Mouse (Mus musculus) kidney, postnatal 0 days (tissue): ENCODE results near the gene Ccdc33. TPM values are rescaled to one million over a fixed set of nuclear protein-coding genes. Genes with fewer than 3 reads are reported as not detected.

ENCODE experiments used
- ATAC-seq: fragments of 200-750 bp; cut with Nextera tagmentation; replicated peaks from 2 replicates; pipeline ENCODE4 v1.8.0; 2017; ENCODE audit warnings: low read depth, moderate number of reproducible peaks, moderate TSS enrichment, moderate library complexity; ENCODE audit not compliant: low FRiP score
- DNase-seq: peaks from one replicate; pipeline ENCODE4 v3.0.0-alpha.2; 2016; ENCODE audit warnings: low spot score
- H3K27ac ChIP-seq: fragments of 300-500 bp; sonication (generic); 2 replicates; pipeline ENCODE4 v1.5.1; 2014; ENCODE audit warnings: mild to moderate bottlenecking
- H3K27me3 ChIP-seq: fragments of 300-500 bp; sonication (generic); 2 replicates; pipeline ENCODE4 v1.6.1; 2014; ENCODE audit warnings: low read length, mixed read lengths; ENCODE audit not compliant: insufficient read depth
- H3K36me3 ChIP-seq: fragments of 300-500 bp; sonication (generic); 2 replicates; pipeline ENCODE4 v1.6.1; 2014; ENCODE audit warnings: low read length, mixed read lengths; ENCODE audit not compliant: insufficient read depth
- H3K4me1 ChIP-seq: fragments of 300-500 bp; sonication (generic); replicated peaks from 2 replicates; pipeline ENCODE4 v1.6.1; 2014; ENCODE audit warnings: antibody characterized with exemption, low read length, mixed read lengths; ENCODE audit not compliant: insufficient read depth
- H3K4me2 ChIP-seq: fragments of 300-500 bp; sonication (generic); 2 replicates; pipeline ENCODE4 v1.6.1; 2014; ENCODE audit warnings: mild to moderate bottlenecking, low read length, moderate library complexity, mixed read lengths
- H3K4me3 ChIP-seq: fragments of 300-500 bp; sonication (generic); replicated peaks from 2 replicates; pipeline ENCODE4 v1.5.1; 2014; ENCODE audit warnings: low read depth, low read length
- H3K9ac ChIP-seq: fragments of 300-500 bp; sonication (generic); 2 replicates; pipeline ENCODE4 v1.6.1; 2014; ENCODE audit warnings: low read depth, low read length
- H3K9me3 ChIP-seq: fragments of 300-500 bp; sonication (generic); replicated peaks from 2 replicates; pipeline ENCODE4 v1.6.1; 2016; ENCODE audit warnings: low read length, inconsistent platforms, mixed read lengths
- CTCF ChIP-seq: IDR thresholded peaks from 2 replicates; pipeline ENCODE4 v1.5.1; 2016; ENCODE audit warnings: antibody characterized with exemption, low read depth, mild to moderate bottlenecking, moderate library complexity
- WGBS: fragments of 180-500 bp; shearing (Covaris S2); extraction: QIAGEN DNeasy Blood & Tissue Kit; methylation state at CpG from one replicate; pipeline ENCODE4 v1.1.7; 2014; 5-methylcytosine and 5-hydroxymethylcytosine counted together
- polyA plus RNA-seq: library from polyadenylated mRNA; unstranded; fragments of >200 nt; fragmentation: Nextera tagmentation; extraction: Ambion mirVana; gene quantifications from 2 replicates; pipeline ENCODE4 v1.2.1, GENCODE M21; 2015

The Ccdc33 gene
- polyA plus RNA-seq, 1 experiment from 2014 or later, result 0.09 TPM

- TF ChIP-seq CTCF, result no peak
- Histone ChIP-seq H3K9me3 (no peaks in the 10 kb centered on the region), H3K36me3 (no peaks in the 10 kb centered on the region), H3K27me3 (no peaks in the 10 kb centered on the region), H3K4me3 (no peak overlapping the region), H3K9ac (no peak overlapping the region), H3K4me2 (no peak overlapping the region), H3K27ac (no peak overlapping the region), H3K4me1 (no peaks in the 10 kb centered on the region)
- no peak for DNase-seq
- 67% methylated on average over 5 of the region's 5 CpGs for WGBS
- no peak for ATAC-seq
These were observed 18.6 kb downstream of the Ccdc33 start for GRCm38 (mm10) chr9:58099836-58100565.

DNA sequence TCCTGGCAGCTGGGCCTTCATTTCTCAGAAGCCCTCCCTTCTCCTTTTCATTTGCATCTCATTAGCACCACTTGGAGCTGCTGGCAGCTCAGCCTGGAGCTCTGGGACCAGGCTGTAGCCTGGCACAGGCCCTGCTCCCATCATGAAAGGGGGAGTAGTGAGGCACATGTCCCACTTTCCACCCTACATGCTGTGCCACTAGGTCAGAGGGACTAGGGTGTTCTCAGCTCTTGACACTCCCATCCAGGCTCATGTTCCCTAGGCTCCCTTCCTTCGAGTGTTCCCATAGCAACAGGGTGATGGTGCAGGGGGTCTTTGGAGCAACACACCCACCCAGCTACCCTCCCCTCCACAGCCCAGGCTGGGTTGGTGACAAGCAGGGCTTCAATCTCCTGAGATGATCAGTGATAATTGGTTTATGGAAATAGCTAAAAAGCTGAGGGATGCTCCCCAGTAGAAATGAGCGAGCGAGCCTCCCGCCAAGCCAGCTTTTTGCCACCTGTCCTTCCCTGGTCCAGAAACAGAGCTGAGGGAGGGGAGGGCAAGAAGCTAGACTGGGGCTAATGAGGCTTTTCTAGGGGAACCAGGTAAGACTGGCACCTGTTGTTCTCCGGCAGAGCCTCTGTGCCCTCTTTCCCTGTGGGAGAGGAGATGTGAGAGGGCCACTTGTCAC, 21.9 kb downstream of the Ccdc33 start:
- ATAC-seq (no peak), DNase-seq (no peak)
- H3K4me1 ChIP-seq, result no peaks in the 10 kb centered on the region
- H3K4me2 ChIP-seq, result no peak overlapping the region
- no peak overlapping the region for H3K9ac ChIP-seq
- no peaks in the 10 kb centered on the region for H3K9me3 ChIP-seq
- no peak for TF ChIP-seq CTCF
- WGBS, result 72% methylated on average over 5 of the region's 5 CpGs
- H3K27me3 ChIP-seq, result no peaks in the 10 kb centered on the region
- H3K36me3 ChIP-seq, result no peaks in the 10 kb centered on the region
- H3K27ac ChIP-seq, result no peak overlapping the region
- H3K4me3 ChIP-seq, result no peak overlapping the region

- 80% methylated on average over 6 of the region's 6 CpGs for WGBS
- no peaks in the 10 kb centered on the region for H3K4me1 ChIP-seq
- H3K27me3 ChIP-seq, result no peaks in the 10 kb centered on the region
- no peak for TF ChIP-seq CTCF
- no peak overlapping the region for H3K27ac ChIP-seq
- H3K4me3 ChIP-seq, result no peak overlapping the region
- H3K36me3 ChIP-seq, result no peaks in the 10 kb centered on the region
- H3K9ac ChIP-seq, result no peak overlapping the region
- DNase-seq (no peak), ATAC-seq (no peak)
- no peaks in the 10 kb centered on the region for H3K9me3 ChIP-seq
- no peak overlapping the region for H3K4me2 ChIP-seq
These were observed 22.6 kb downstream of the Ccdc33 start for GRCm38 (mm10) chr9:58095977-58096376.

DNA sequence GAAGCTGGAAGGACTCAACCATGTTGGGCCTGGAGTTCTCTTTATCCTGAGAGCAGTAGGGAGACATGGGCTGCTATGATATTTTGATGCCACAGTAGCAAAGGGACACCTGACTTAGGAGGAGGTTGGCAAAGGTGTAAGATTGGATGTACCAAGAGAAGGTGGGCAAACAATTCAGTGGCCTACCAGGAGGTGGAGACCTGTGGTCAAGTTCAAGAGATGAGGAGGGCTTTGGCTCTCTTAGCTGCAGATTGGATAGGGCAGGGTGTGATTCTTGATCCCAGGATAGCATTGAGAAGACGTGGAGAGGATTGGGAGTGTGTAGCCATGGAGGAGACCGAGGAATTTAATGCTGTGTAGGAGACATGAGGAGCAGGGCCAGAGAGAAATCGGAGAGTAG, 24.8 kb downstream of the Ccdc33 start:
- Histone ChIP-seq H3K27me3 (no peaks in the 10 kb centered on the region), H3K4me1 (no peaks in the 10 kb centered on the region), H3K9ac (no peak overlapping the region), H3K4me2 (no peak overlapping the region), H3K9me3 (no peaks in the 10 kb centered on the region), H3K27ac (no peak overlapping the region), H3K36me3 (no peaks in the 10 kb centered on the region), H3K4me3 (no peak overlapping the region)
- DNase-seq, result no peak
- WGBS, result 68% methylated on average over 3 of the region's 3 CpGs
- TF ChIP-seq CTCF, result peak; percentile 54; the same call in 1 of the 2 replicates
- no peak for ATAC-seq

DNA sequence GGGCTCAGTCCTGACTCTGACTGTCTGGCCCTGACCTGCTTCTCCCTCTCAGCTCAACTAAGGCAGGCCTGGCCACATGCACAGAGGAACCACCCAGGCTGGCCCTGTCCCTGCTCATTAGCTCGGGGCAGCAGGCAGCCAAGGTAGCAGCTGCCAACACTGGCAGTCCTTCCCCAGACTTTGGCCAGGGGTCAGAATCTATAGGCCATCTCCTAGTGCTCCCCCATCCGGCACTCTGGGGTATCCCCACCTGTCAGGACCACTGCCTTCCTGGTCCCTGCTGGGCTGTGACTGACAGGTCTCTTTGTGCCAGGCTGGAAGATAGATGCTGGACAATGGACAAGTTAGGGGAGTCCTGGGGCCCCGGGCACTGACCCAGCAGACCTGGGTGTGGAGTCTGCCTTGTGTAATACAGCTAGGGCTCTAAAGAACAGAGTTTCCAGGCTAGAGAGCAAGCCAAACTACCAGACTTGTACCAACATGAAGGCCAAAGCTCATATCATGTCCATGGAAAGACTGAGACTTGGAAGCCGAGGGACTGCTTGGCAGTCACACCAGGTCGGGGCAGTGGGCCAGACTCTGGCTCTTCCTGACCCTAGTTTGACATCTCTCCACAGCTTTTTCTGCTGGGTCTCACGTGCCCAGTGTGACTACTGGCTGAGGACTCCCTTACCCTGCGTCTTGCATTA, 25.9 kb downstream of the Ccdc33 start:
- no peak for ATAC-seq
- no peak for DNase-seq
- no peak for TF ChIP-seq CTCF
- Histone ChIP-seq H3K4me3 (no peak overlapping the region), H3K9ac (no peak overlapping the region), H3K4me1 (no peaks in the 10 kb centered on the region), H3K9me3 (no peaks in the 10 kb centered on the region), H3K27me3 (no peaks in the 10 kb centered on the region), H3K4me2 (no peak overlapping the region), H3K36me3 (no peaks in the 10 kb centered on the region), H3K27ac (no peak overlapping the region)
- 67% methylated on average over 7 of the region's 7 CpGs for WGBS

DNA sequence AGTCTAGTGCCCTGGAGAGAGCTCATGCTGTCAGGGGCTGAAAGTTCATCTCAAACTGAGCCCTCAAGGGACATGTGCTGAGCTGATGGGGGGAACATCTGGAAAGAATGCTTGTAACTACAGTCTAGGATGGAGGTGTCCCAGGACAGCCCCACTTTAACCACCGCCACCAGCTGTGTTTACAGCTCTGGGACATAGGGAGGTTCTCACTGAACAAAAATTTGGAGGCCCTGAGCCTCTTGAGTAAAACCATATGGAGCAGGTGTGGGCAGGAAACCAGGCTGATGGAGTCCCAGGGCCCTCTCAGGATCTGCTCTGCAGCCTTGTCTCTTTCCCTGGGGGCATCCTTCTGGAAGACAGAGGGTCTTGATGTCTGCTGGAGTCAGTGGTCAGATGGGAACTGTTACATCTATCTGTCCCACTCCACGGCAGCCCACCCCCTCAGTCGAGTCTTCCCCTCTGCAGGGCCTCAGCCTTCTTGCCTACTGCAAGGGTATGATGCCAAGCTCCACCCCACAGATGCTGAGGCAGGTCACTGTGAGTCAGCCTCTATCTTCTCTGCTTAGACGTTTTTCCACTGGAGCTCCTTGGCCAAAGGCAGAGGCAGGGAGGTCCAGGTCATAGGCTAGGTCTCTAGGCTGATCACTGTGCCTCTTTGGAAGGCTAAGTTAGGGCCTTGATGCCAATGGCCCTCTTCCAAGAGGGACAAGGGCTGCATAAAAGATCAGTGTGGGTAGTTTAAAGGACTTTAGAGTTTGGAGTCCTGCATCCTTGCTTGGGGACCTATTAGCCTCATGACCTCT, 26.8 kb downstream of the Ccdc33 start:
- DNase-seq (no peak), ATAC-seq (no peak)
- H3K4me3 ChIP-seq, result no peak overlapping the region
- H3K9me3 ChIP-seq, result no peaks in the 10 kb centered on the region
- no peak overlapping the region for H3K4me2 ChIP-seq
- no peak overlapping the region for H3K9ac ChIP-seq
- H3K27me3 ChIP-seq, result no peaks in the 10 kb centered on the region
- TF ChIP-seq CTCF, result no peak
- no peaks in the 10 kb centered on the region for H3K36me3 ChIP-seq
- WGBS, result 52% methylated on average over 4 of the region's 4 CpGs
- H3K27ac ChIP-seq, result no peak overlapping the region
- no peaks in the 10 kb centered on the region for H3K4me1 ChIP-seq
